Mouse (Mus musculus) intestine, postnatal 0 days (tissue): Measurements from ENCODE around the gene Polr2l. TPM values are rescaled to one million over a fixed set of nuclear protein-coding genes. Genes with fewer than 3 reads are reported as not detected.

Experiments
- ATAC-seq: fragments of 200-750 bp; cut with Nextera tagmentation; 2 replicates; pipeline ENCODE4 v1.8.0; 2017; ENCODE audit warnings: mild to moderate bottlenecking, moderate TSS enrichment, moderate library complexity
- H3K27ac ChIP-seq: fragments of 300-500 bp; sonication (generic); 2 replicates; pipeline ENCODE4 v1.5.1; 2014; ENCODE audit warnings: mild to moderate bottlenecking, low read depth, low read length, moderate library complexity
- H3K27me3 ChIP-seq: fragments of 300-500 bp; sonication (generic); replicated peaks from 2 replicates; pipeline ENCODE4 v1.6.1; 2014; ENCODE audit warnings: low read length, mixed read lengths; ENCODE audit not compliant: control insufficient read depth, insufficient read depth
- H3K36me3 ChIP-seq: fragments of 300-500 bp; sonication (generic); 2 replicates; pipeline ENCODE4 v1.6.1; 2014; ENCODE audit warnings: mild to moderate bottlenecking, moderate library complexity; ENCODE audit not compliant: control insufficient read depth, insufficient read depth
- H3K4me1 ChIP-seq: fragments of 300-500 bp; sonication (generic); replicated peaks from 2 replicates; pipeline ENCODE4 v1.6.1; 2014; ENCODE audit warnings: antibody characterized with exemption, low read length, mixed read lengths; ENCODE audit not compliant: control insufficient read depth, insufficient read depth
- H3K4me2 ChIP-seq: fragments of 300-500 bp; sonication (generic); replicated peaks from 2 replicates; pipeline ENCODE4 v1.6.1; 2014; ENCODE audit warnings: low read depth, mild to moderate bottlenecking, moderate library complexity
- H3K4me3 ChIP-seq: fragments of 300-500 bp; sonication (generic); 2 replicates; pipeline ENCODE4 v1.5.1; 2014; ENCODE audit warnings: low read depth, low read length
- H3K9ac ChIP-seq: fragments of 300-500 bp; sonication (generic); 2 replicates; pipeline ENCODE4 v1.6.1; 2014; ENCODE audit warnings: mild to moderate bottlenecking, low read depth, low read length
- H3K9me3 ChIP-seq: fragments of 300-500 bp; sonication (generic); 2 replicates; pipeline ENCODE4 v1.6.1; 2016; ENCODE audit warnings: mixed run types; ENCODE audit not compliant: control insufficient read depth
- CTCF ChIP-seq: sonication (generic); IDR thresholded peaks from 2 replicates; pipeline ENCODE4 v1.5.1; 2016; ENCODE audit warnings: low read depth, mild to moderate bottlenecking, control low read depth, antibody characterized with exemption, moderate library complexity
- WGBS: fragments of 180-500 bp; shearing (Covaris S2); extraction: QIAGEN DNeasy Blood & Tissue Kit; methylation state at CpG from one replicate; pipeline ENCODE4 v1.1.7; 2014; 5-methylcytosine and 5-hydroxymethylcytosine counted together
- polyA plus RNA-seq: library from polyadenylated mRNA; unstranded; fragments of >200 nt; fragmentation: Nextera tagmentation; extraction: Ambion mirVana; gene quantifications from 2 replicates; pipeline ENCODE4 v1.2.1, GENCODE M21; 2015

The Polr2l gene
- polyA plus RNA-seq, 1 experiment from 2014 or later, result 36.8 TPM

DNA sequence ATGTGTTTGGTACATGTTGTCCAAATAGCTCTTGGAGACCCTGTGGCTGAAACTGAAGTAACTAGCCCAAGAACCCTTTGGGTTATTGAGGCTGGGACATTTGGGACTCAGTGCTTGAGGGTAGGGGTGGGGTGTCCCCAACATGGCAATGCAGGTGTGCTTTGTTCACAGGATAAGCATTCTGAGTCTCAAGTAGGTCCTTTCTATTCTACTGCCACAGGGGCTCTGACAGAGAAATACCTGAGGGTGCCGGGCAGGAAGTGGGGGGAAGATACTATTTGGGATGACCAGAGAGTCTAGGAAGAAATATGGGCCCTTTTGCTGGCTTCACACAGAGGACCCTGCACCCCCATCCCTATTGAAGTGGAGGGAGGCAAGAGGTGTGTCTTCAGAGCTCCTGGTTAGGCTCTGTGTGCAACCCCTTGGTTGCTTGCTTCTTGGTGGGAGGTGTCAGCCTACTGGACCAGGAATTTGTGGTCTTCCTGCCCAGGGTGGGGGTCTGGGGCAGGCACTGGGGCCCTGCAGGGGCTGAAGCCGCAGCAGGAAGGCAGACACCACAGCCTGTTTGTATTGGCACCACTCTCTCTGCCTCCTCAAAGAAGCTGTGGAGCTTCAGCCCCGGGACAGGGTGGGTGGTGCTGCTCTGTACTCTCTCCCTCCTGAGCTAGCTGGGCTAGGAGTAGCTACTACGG is 2.8 kb upstream of the Polr2l start:
- Histone ChIP-seq H3K9ac (no peak overlapping the region), H3K27ac (peak overlapping the region; percentile 87), H3K27me3 (peaks cover 12% of the 10 kb centered on the region; the same call in 1 of the 2 replicates), H3K9me3 (no peaks in the 10 kb centered on the region), H3K4me3 (no peak overlapping the region), H3K4me1 (peaks cover 10% of the 10 kb centered on the region; the same call in 1 of the 2 replicates), H3K36me3 (peaks cover 1% of the 10 kb centered on the region; the same call in 1 of the 2 replicates), H3K4me2 (peak overlapping the region; percentile 21)
- 53% methylated on average over 4 of the region's 4 CpGs for WGBS
- ATAC-seq, result no peak
- no peak for TF ChIP-seq CTCF

DNA sequence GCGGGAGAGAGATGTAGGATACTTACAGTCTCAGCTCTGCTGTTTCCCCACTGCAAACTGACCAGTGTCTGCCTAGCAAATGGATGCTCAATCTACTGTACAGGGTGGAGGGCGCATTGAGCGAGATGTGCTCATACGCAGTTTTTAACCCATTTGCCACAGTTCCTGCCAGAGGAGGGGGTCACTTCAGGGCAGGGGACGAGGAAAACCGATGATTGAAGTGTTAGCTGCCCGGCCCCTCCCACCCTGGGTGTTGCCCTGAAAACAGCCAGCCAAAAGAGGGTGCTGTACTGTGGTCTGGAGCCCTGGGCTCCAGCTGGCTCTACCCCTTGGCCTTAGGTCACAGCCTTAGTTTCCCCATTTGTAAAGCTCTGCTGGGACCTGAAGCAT is 2.0 kb upstream of the Polr2l start:
- Histone ChIP-seq H3K4me2 (peak overlapping the region; percentile 98), H3K36me3 (peaks cover 8% of the 10 kb centered on the region), H3K27ac (peak overlapping the region; percentile 87), H3K9ac (0 out of 2 replicates have a peak overlapping the region, but pooled peaks have one; percentile 59), H3K4me3 (peak overlapping the region; percentile 62; the same call in 1 of the 2 replicates), H3K9me3 (no peaks in the 10 kb centered on the region), H3K4me1 (peaks cover 10% of the 10 kb centered on the region; the same call in 1 of the 2 replicates), H3K27me3 (peaks cover 4% of the 10 kb centered on the region; the same call in 1 of the 2 replicates)
- ATAC-seq, result no peak
- WGBS, result 20% methylated on average over 7 of the region's 7 CpGs
- TF ChIP-seq CTCF, result peak; percentile 30

DNA sequence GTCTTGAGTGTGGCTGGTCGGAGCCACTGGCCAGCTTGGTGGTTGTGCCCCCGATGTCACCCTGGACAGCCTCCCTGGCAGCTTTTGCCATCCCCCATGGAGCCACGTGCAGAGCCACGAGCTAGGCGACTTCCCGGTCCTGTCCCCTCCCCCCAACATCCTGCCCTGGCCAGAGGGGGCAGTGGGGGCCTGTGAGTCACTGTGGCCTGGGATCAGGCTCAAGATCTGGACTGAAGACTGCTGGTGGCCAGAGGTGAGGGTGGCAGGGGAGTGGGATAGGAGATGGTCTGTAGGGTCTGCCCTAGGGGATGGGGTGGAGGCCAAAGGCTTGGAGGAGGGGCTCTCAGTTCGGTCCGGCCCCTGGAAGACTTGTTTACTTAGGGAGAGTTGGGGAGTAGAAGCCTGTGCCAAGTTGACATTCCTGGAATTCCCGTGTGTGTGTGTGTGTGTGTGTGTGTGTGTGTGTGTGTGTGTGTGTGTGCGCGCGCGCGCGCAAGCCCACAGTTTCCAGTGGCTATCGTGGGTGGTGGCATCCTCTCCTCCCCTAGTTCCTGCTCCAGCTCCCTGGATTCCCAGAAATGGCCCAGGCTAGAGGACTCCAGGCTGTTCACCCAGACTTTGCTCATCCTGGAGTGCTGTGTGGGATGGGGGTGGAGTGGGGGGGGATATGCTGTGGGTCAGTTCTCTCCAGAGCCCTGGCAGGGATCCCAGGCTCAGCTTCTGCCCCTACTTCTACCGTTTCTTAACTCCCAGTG is 1.5 kb upstream of the Polr2l start:
- no peaks in the 10 kb centered on the region for H3K27me3 ChIP-seq
- peak; percentile 51 for ATAC-seq
- H3K9me3 ChIP-seq, result no peaks in the 10 kb centered on the region
- H3K4me3 ChIP-seq, result peak overlapping the region; percentile 62
- H3K36me3 ChIP-seq, result peaks cover 10% of the 10 kb centered on the region
- peaks cover 10% of the 10 kb centered on the region; the same call in 1 of the 2 replicates for H3K4me1 ChIP-seq
- peak overlapping the region; percentile 98 for H3K4me2 ChIP-seq
- H3K27ac ChIP-seq, result peak overlapping the region; percentile 87
- 1% methylated on average over 17 of the region's 17 CpGs for WGBS
- TF ChIP-seq CTCF, result peak; percentile 60
- peak overlapping the region; percentile 59; the same call in 1 of the 2 replicates for H3K9ac ChIP-seq

DNA sequence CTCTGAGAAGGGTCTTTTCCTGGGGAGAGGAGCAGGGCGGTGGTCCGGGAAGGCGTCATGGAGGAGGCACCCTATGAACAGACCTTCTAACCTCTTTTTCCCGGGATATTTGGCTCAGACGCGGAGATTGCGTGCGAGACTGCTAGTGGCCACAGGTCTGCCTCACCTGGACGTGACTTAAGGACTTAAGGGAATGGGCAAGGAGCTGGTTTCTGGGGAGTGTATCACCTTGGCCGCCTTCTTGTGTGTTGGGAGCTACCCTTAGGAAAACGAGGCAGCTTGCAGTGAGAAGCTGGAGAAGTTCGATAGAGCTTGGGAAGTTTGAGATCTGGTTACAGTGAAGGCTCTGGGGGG is 850 bp upstream of the Polr2l start:
- H3K4me2 ChIP-seq, result peak overlapping the region; percentile 98
- peaks cover 17% of the 10 kb centered on the region for H3K36me3 ChIP-seq
- 3% methylated on average over 12 of the region's 12 CpGs for WGBS
- no peaks in the 10 kb centered on the region for H3K27me3 ChIP-seq
- H3K9ac ChIP-seq, result peak overlapping the region; percentile 59
- H3K4me1 ChIP-seq, result peaks cover 10% of the 10 kb centered on the region; the same call in 1 of the 2 replicates
- peak overlapping the region; percentile 87 for H3K27ac ChIP-seq
- no peak for TF ChIP-seq CTCF
- no peaks in the 10 kb centered on the region for H3K9me3 ChIP-seq
- ATAC-seq, result no peak; the same call in 1 of the 2 replicates
- peak overlapping the region; percentile 62 for H3K4me3 ChIP-seq

DNA sequence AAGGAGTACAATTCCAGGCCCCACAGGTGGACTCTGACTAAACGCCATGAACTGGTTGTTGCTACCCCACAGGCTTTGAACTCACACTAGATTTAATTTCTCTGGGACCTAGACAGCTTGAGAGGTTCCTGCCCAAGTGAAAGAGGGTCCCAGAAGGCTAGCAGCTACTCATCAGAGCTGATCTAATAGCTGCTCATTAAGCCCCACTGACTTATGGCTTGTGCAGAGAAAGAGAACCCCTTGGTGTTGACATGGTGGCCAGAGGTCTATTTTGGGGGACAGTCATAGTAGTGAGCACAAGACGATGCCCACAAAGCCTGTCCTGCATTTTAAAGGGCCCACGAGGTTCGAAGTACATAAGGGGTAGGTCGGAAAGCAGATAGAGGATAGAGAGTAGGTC is 772 bp downstream of the Polr2l start:
- peaks cover 14% of the 10 kb centered on the region for H3K4me1 ChIP-seq
- no peak overlapping the region for H3K27ac ChIP-seq
- WGBS, result 6% methylated on average over 5 of the region's 5 CpGs
- H3K9ac ChIP-seq, result peak overlapping the region; percentile 59
- peak overlapping the region; percentile 62 for H3K4me3 ChIP-seq
- no peaks in the 10 kb centered on the region for H3K9me3 ChIP-seq
- peak overlapping the region; percentile 98 for H3K4me2 ChIP-seq
- ATAC-seq, result no peak
- no peak for TF ChIP-seq CTCF
- H3K27me3 ChIP-seq, result no peaks in the 10 kb centered on the region
- peaks cover 31% of the 10 kb centered on the region for H3K36me3 ChIP-seq

DNA sequence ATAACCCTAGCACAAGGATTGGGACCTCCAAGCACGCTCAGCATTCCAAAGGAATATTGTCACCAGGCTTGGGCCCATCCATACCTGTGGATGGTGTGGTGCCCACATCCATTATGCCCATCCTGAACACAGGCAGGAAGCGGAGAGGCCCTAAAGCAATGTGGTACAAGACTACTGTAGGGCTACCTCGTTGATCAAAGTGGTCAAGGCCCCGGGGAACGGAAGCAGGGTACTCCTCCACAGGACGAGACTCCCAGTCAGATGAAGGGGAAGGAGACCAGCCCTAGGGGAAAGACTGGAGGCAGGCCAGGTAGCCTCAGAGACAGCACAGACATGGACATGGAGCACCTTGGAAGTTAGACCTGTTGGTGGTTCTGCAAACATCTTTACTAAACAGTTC is 2.2 kb downstream of the Polr2l start:
- no peak overlapping the region for H3K27ac ChIP-seq
- H3K9me3 ChIP-seq, result no peaks in the 10 kb centered on the region
- H3K9ac ChIP-seq, result no peak overlapping the region
- no peaks in the 10 kb centered on the region for H3K27me3 ChIP-seq
- peaks cover 23% of the 10 kb centered on the region for H3K4me1 ChIP-seq
- TF ChIP-seq CTCF, result no peak
- peaks cover 31% of the 10 kb centered on the region for H3K36me3 ChIP-seq
- H3K4me2 ChIP-seq, result no peak overlapping the region
- WGBS, result 82% methylated on average over 6 of the region's 6 CpGs
- no peak overlapping the region for H3K4me3 ChIP-seq
- ATAC-seq, result no peak
